Mouse (Mus musculus): ENCODE results near the gene Olfr348.
A peak's percentile ranks its signal among the peaks of the same experiment; 100 is the strongest.

The Olfr348 gene

GRCm38 (mm10) chr2:36783976-36784375, at the start of gene Olfr348:
Gene Olfr348 (plus strand): TSS chr2:36784276.
- DNase-seq (ENCODE audit: low read depth, low spot score), result no peak

- peak; percentile 17 for DNase-seq (ENCODE audit: low read depth, low spot score)
These were observed 47.9 kb upstream of the Olfr348 start for GRCm38 (mm10) chr2:36736226-36736625.

GRCm38 (mm10) chr2:36790238-36790637, 6.2 kb downstream of the Olfr348 start, which contains the start of gene Olfr50:
Gene Olfr50 (plus strand): TSS chr2:36790538.
- no peak for DNase-seq (ENCODE audit: low read depth, low spot score)

GRCm38 (mm10) chr2:36816932-36817331, 32.9 kb downstream of the Olfr348 start, which contains the start of gene Olfr3:
Gene Olfr3 (minus strand): TSS chr2:36817032.
- no peak for DNase-seq (ENCODE audit: low read depth, low spot score)
